Mouse (Mus musculus) liver, embryonic 16.5 days (tissue): ENCODE measurements around the gene Dcxr. TPM values are rescaled to one million over a fixed set of nuclear protein-coding genes. Genes with fewer than 3 reads are reported as not detected.

Experiments used
- ATAC-seq: fragments of 200-750 bp; cut with Nextera tagmentation; 2 replicates; pipeline ENCODE4 v1.8.0; 2017; ENCODE audit warnings: low read depth, mild to moderate bottlenecking, moderate number of reproducible peaks, moderate library complexity
- H3K27ac ChIP-seq: fragments of 300-500 bp; sonication (generic); 2 replicates; pipeline ENCODE4 v1.5.1; 2014; ENCODE audit warnings: mild to moderate bottlenecking, low read length
- H3K27me3 ChIP-seq: fragments of 300-500 bp; sonication (generic); 2 replicates; pipeline ENCODE4 v1.6.1; 2014; ENCODE audit warnings: low read depth, low read length, mixed read lengths; ENCODE audit not compliant: control insufficient read depth, insufficient read depth
- H3K36me3 ChIP-seq: fragments of 300-500 bp; sonication (generic); 2 replicates; pipeline ENCODE4 v1.6.1; 2014; ENCODE audit warnings: mild to moderate bottlenecking; ENCODE audit not compliant: control insufficient read depth, insufficient read depth
- H3K4me1 ChIP-seq: fragments of 300-500 bp; sonication (generic); 2 replicates; pipeline ENCODE4 v1.6.1; 2014; ENCODE audit warnings: low read depth, low read length, mixed read lengths; ENCODE audit not compliant: control insufficient read depth
- H3K4me2 ChIP-seq: fragments of 300-500 bp; sonication (generic); 2 replicates; pipeline ENCODE4 v1.6.1; 2014; ENCODE audit warnings: low read depth, low read length, mixed read lengths
- H3K4me3 ChIP-seq: fragments of 300-500 bp; sonication (generic); 2 replicates; pipeline ENCODE4 v1.5.1; 2014; ENCODE audit warnings: low read depth, mild to moderate bottlenecking, low read length
- H3K9ac ChIP-seq: fragments of 300-500 bp; sonication (generic); 2 replicates; pipeline ENCODE4 v1.6.1; 2014; ENCODE audit warnings: low read depth, low read length
- H3K9me3 ChIP-seq: fragments of 300-500 bp; sonication (generic); replicated peaks from 2 replicates; pipeline ENCODE4 v1.6.1; 2016; ENCODE audit warnings: low read length; ENCODE audit not compliant: control insufficient read depth
- WGBS: fragments of 180-500 bp; shearing (Covaris S2); extraction: QIAGEN DNeasy Blood & Tissue Kit; methylation state at CpG from one replicate; pipeline ENCODE4 v1.1.7; 2014; ENCODE audit not compliant: insufficient replicate concordance; 5-methylcytosine and 5-hydroxymethylcytosine counted together
- polyA plus RNA-seq: library from polyadenylated mRNA; unstranded; fragments of >200 nt; fragmentation: Nextera tagmentation; extraction: Ambion mirVana; gene quantifications from 2 replicates; pipeline ENCODE4 v1.2.1, GENCODE M21; 2015

Dcxr gene
- polyA plus RNA-seq, 1 experiment from 2014 or later: 27.9 TPM

DNA sequence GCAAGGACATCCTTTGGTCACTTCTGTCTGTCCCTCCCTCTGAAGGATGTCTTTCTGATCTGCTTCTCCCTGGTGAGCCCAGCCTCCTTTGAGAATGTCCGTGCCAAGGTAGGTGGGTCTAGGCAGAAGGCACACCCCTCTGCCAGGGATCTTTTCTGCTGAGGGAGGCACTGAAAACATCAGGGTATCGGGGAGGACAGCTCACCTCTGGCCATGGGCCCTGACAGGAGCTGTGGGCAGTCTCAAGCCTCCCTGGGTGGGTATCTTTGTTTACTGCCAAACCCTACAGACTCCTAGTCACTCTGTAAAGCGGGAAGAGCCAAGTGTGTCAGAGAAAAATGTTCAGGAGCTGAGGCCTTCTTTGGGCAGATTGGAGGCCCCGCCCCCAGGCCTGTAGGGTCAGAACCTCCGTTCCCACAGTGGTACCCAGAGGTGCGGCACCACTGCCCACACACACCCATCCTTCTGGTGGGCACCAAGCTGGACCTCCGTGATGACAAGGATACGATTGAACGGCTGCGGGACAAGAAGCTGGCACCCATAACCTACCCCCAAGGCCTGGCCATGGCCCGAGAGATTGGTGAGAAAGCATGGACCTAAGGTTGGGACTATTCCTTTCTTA lies 4.2 kb downstream of the Dcxr start:
- Histone ChIP-seq H3K27me3 (peaks cover 24% of the 10 kb centered on the region), H3K4me1 (peaks cover 19% of the 10 kb centered on the region), H3K9me3 (no peaks in the 10 kb centered on the region), H3K9ac (no peak overlapping the region), H3K36me3 (no peaks in the 10 kb centered on the region), H3K27ac (no peak overlapping the region), H3K4me3 (no peak overlapping the region), H3K4me2 (no peak overlapping the region)
- no peak for ATAC-seq
- WGBS: 77% methylated on average over 11 of the region's 11 CpGs

DNA sequence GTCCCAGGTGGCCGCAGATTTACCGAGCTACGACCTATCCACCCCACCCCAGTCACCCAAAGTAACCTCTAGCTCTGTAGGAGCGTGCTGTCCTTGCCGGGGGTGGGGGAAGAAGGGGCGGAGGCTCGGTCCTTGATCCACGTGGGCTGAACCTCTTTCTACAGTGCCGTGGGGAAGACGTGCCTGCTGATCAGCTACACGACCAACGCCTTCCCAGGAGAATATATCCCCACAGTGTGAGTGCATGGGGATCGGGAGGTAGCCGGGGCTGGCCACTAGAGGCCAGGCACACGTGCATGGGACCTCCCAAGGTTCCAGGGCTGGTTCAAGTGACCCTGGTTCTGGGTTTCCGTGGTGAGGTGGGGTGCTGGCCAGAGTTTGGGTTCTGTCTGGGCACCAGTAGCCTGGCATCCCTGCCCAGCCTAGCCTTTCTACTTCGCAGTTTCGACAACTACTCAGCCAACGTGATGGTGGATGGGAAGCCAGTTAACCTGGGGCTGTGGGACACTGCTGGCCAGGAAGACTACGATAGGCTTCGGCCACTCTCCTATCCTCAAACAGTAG lies 4.9 kb downstream of the Dcxr start:
- no peak overlapping the region for H3K27ac ChIP-seq

DNA sequence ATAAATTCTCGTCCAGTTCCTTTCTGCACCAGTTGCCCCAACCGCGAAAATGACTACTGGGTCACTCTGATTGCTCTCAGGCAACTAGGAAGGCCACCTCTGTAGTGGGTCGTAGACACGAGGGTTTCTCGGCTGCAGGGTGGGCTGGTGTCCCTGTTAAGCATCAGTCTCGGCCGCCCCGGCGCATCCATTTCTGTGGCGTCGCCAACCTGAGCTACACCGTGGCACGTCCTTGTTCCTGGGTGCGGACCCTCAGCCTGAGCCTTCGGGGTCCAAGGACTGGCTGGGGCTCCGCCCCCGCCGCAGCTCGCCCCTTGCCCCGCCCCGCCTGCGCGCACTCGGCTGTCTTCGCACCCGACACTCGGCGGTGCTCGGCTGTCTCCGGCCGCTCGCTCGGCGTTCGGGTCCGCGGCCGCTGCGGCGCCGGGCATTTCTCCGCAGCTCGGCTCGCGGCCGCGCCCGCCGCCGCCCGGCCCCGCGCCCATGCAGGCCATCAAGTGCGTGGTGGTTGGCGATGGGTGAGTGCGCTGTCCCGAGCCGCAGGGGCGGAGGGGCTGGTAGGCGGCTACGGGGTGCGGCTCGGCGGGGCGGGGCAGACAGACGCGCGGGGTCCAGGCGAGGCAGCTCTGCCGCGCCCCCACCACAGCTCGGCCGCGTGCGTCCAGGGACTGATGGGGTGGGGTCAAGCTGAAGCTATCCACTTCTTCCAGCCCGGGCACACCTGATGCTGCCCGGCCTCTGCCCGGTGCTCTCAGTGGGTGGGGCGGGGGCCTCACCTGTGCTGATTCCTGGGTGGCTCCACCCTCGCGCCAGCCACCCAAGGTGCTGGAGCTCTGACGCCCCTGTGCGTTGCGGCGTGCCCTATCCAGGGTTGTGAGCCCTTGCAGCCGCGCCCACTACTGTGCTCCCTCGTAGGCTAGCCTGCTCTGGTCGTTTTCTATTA lies 5.7 kb downstream of the Dcxr start, which contains the start of gene Rac3:
Gene Rac3, plus strand, starts transcription at position 347 of the 943 bp plus-strand sequence.
- WGBS: under 1% methylated on average over 89 of the region's 90 CpGs
- Histone ChIP-seq H3K4me2 (peak within 1 kb of the TSS; percentile 81), H3K9ac (peak within 1 kb of the TSS; percentile 32; the same call in 1 of the 2 replicates), H3K4me1 (peaks cover 17% of the 10 kb centered on the region), H3K36me3 (no peaks in the 10 kb centered on the region), H3K9me3 (no peaks in the 10 kb centered on the region), H3K27me3 (peaks cover 24% of the 10 kb centered on the region), H3K4me3 (peak within 1 kb of the TSS; percentile 51), H3K27ac (no peak within 1 kb of the TSS)
- ATAC-seq: peak; percentile 28; the same call in 1 of the 2 replicates

More for the DNA sequence above, 4.9 kb downstream of the Dcxr start:
- no peak overlapping the region for H3K9ac ChIP-seq
- H3K9me3 ChIP-seq: no peaks in the 10 kb centered on the region
- H3K36me3 ChIP-seq: no peaks in the 10 kb centered on the region
- WGBS: 20% methylated on average over 21 of the region's 21 CpGs
- H3K4me1 ChIP-seq: peaks cover 17% of the 10 kb centered on the region
- H3K4me2 ChIP-seq: peak overlapping the region; percentile 81
- H3K27me3 ChIP-seq: peaks cover 24% of the 10 kb centered on the region
- H3K4me3 ChIP-seq: peak overlapping the region; percentile 51
- no peak for ATAC-seq

DNA sequence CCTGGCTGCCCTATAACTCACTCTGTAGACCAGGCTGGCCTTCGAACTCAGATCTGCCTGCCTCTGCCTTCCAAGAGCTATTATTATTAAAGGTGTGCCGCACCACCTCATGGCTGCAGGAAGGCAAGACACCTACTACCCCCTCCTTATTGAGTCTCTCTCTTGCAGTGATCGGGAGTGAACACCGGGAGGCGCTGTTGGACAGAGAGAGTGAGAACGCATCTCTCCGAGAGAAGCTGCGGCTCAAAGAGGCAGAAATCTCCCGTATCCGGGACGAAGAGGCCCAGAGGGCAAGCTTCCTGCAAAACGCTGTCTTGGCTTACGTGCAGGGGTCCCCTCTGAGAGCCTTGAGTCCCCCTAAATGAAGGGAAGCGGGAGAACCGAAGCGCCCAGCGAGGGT lies 6.6 kb downstream of the Dcxr start:
- Histone ChIP-seq H3K36me3 (no peaks in the 10 kb centered on the region), H3K27me3 (peaks cover 24% of the 10 kb centered on the region), H3K27ac (no peak overlapping the region), H3K9ac (no peak overlapping the region), H3K4me2 (0 out of 2 replicates have a peak overlapping the region, but pooled peaks have one; percentile 81), H3K4me1 (peaks cover 17% of the 10 kb centered on the region), H3K9me3 (no peaks in the 10 kb centered on the region), H3K4me3 (no peak overlapping the region)
- no peak; the same call in 1 of the 2 replicates for ATAC-seq
- WGBS: 8% methylated on average over 17 of the region's 17 CpGs

DNA sequence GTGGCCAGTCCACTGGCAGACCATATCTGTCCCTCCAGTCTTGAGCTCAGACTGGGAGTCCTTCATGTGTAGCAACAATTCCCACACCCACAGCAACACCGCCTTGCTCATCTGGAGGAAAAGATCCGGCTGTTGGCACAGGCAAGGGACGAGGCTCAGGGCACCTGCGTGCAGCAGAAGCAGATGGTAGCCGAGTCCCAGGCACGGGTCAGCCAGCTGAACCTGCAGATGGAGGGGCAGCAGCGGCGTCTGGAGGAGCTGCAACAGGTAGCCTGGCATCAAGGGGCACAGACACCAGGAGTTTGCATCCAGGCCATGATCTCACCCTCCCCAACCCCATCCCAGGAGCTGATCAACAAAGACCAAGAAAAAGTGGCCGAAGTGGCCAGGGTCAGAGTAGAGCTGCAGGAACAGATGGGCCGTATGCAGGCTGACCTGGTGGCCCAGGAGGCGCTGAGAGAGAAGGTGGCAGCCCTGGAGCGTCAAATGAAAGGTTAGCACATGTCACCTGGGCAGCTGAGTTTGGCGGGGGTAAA lies 7.2 kb downstream of the Dcxr start:
- 76% methylated on average over 13 of the region's 13 CpGs for WGBS
- no peak overlapping the region for H3K4me2 ChIP-seq
- H3K36me3 ChIP-seq: no peaks in the 10 kb centered on the region
- peaks cover 24% of the 10 kb centered on the region for H3K27me3 ChIP-seq
- peaks cover 18% of the 10 kb centered on the region for H3K4me1 ChIP-seq
- no peaks in the 10 kb centered on the region for H3K9me3 ChIP-seq
- no peak overlapping the region for H3K4me3 ChIP-seq
- no peak overlapping the region for H3K27ac ChIP-seq
- no peak for ATAC-seq
- H3K9ac ChIP-seq: no peak overlapping the region

DNA sequence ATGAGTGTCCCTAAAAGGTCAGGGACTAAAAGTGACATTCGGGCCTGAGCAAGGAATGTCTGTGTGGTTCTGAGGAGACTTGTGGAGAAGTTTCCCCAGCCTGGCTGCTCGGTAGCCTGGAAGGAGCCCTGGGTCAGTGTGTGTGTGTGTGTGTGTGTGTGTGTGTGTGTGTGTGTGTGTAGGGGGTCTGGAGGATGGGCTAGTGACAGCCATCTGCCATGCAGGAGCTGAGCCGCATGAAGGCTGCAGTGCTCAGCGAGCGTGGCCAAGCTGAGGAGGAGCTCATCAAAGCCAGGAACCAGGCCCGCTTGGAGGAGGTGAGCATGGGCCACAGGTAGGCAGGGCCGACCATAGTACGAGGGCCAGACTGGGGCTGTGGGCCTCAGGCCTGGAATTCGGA lies 7.8 kb downstream of the Dcxr start:
- Histone ChIP-seq H3K27ac (no peak overlapping the region), H3K36me3 (no peaks in the 10 kb centered on the region), H3K9ac (no peak overlapping the region), H3K4me2 (no peak overlapping the region), H3K27me3 (peaks cover 24% of the 10 kb centered on the region), H3K4me1 (peaks cover 24% of the 10 kb centered on the region), H3K4me3 (no peak overlapping the region), H3K9me3 (no peaks in the 10 kb centered on the region)
- 86% methylated on average over 9 of the region's 9 CpGs for WGBS
- no peak for ATAC-seq

DNA sequence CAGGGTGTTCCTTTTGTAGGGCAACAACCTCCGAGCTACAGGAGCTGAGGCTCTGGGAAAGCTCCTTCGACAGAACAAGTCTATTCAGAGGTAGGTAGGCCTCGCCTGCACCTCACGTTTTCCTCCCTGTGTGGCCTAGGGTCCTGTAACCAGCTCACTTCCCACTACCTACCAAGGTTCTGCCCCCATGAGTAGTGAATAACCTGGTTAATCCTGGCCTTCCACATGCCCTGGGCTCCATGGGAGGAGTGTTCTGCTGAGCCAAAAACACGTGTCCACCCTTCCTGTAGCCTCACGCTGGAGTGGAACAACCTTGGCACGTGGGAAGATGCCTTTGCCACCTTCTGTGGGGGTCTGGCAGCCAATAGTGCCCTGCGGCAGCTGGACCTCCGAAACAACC lies 11.9 kb downstream of the Dcxr start:
- H3K4me3 ChIP-seq: no peak overlapping the region
- no peak overlapping the region for H3K4me2 ChIP-seq
- 79% methylated on average over 9 of the region's 9 CpGs for WGBS

DNA sequence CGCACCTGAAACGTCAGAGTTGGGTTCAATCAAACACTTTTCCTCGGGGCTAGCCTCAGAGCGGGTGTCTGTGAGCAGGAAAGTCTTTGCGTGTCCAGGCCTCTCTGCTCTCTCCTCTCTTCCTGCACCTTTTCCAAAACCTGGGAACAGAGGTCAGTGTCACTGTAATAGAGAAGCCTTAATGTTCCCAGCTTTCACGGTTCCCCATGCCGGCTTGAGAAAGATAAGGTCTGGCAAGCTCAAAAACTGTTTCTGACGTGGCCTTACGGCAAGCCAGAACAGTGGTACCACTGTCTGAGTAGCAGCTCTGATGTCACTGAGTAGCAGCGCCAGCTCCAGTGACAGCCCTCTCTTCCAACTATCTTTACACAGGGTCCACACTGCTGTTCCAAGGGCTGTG lies 12.5 kb downstream of the Dcxr start:
- H3K36me3 ChIP-seq: no peaks in the 10 kb centered on the region
- H3K4me1 ChIP-seq: peaks cover 20% of the 10 kb centered on the region
- no peak overlapping the region for H3K27ac ChIP-seq
- peak overlapping the region; percentile 68 for H3K4me3 ChIP-seq
- H3K9me3 ChIP-seq: no peaks in the 10 kb centered on the region
- ATAC-seq: no peak
- H3K4me2 ChIP-seq: peak overlapping the region; percentile 99
- H3K9ac ChIP-seq: peak overlapping the region; percentile 75
- no peaks in the 10 kb centered on the region for H3K27me3 ChIP-seq
- 32% methylated on average over 10 of the region's 10 CpGs for WGBS

More for the DNA sequence above, 11.9 kb downstream of the Dcxr start:
- Histone ChIP-seq H3K36me3 (no peaks in the 10 kb centered on the region), H3K9me3 (no peaks in the 10 kb centered on the region), H3K27me3 (no peaks in the 10 kb centered on the region), H3K4me1 (peaks cover 20% of the 10 kb centered on the region), H3K27ac (no peak overlapping the region), H3K9ac (no peak overlapping the region)
- ATAC-seq: no peak
